Mouse (Mus musculus): ENCODE data around the gene Setd1b. TPM values are rescaled to one million over a fixed set of nuclear protein-coding genes. Genes with fewer than 3 reads are reported as not detected.

Gene Setd1b
- total and polyA plus RNA-seq, 2 experiments = 1.8 to 7.2 TPM

Other genes starting within 250 kb of the Setd1b start
- 3.0 and 4.9 TPM in 2 replicates for gene Kdm2b, start 152.4 kb upstream of the Setd1b start, total RNA-seq (2014; rRNA removed)
- 5.5 and 7.1 TPM in 2 replicates for gene Kdm2b, start 152.4 kb upstream of the Setd1b start, polyA plus RNA-seq (2012; rRNA removed)
- gene Orai1, start 127.1 kb upstream of the Setd1b start, total RNA-seq (2014; rRNA removed) = 4.2 and 5.8 TPM in 2 replicates
- 39.3 and 43.1 TPM in 2 replicates for gene Orai1, start 127.1 kb upstream of the Setd1b start, polyA plus RNA-seq (2012; rRNA removed)
- gene Morn3, start 95.2 kb upstream of the Setd1b start, total RNA-seq (2014; rRNA removed) = not detected in 2 replicates
- gene Morn3, start 95.2 kb upstream of the Setd1b start, polyA plus RNA-seq (2012; rRNA removed) = not detected in 2 replicates
- 2.7 and 3.4 TPM in 2 replicates for gene Tmem120b, start 73.8 kb upstream of the Setd1b start, total RNA-seq (2014; rRNA removed)
- 2.0 and 3.8 TPM in 2 replicates for gene Tmem120b, start 73.8 kb upstream of the Setd1b start, polyA plus RNA-seq (2012; rRNA removed)
- gene Rhof, start 9.5 kb upstream of the Setd1b start, total RNA-seq (2014; rRNA removed) = 0.09 and 0.87 TPM in 2 replicates
- 0.61 and 0.86 TPM in 2 replicates for gene Rhof, start 9.5 kb upstream of the Setd1b start, polyA plus RNA-seq (2012; rRNA removed)
- 29.8 and 39.8 TPM in 2 replicates for gene Psmd9, start 27.2 kb downstream of the Setd1b start, total RNA-seq (2014; rRNA removed)
- 26.4 and 28.5 TPM in 2 replicates for gene Psmd9, start 27.2 kb downstream of the Setd1b start, polyA plus RNA-seq (2012; rRNA removed)
- 3,614 and 3,656 TPM in 2 replicates for gene Hpd, start 40.5 kb downstream of the Setd1b start, total RNA-seq (2014; rRNA removed)
- gene Hpd, start 40.5 kb downstream of the Setd1b start, polyA plus RNA-seq (2012; rRNA removed) = 3,813 and 5,374 TPM in 2 replicates
- gene Wdr66, start 109.9 kb downstream of the Setd1b start, total RNA-seq (2014; rRNA removed) = 0.37 and 0.60 TPM in 2 replicates
- 0.35 and 0.60 TPM in 2 replicates for gene Wdr66, start 109.9 kb downstream of the Setd1b start, polyA plus RNA-seq (2012; rRNA removed)
- 3.0 and 4.0 TPM in 2 replicates for gene Bcl7a, start 201.6 kb downstream of the Setd1b start, total RNA-seq (2014; rRNA removed)
- gene Bcl7a, start 201.6 kb downstream of the Setd1b start, polyA plus RNA-seq (2012; rRNA removed) = 3.0 and 3.8 TPM in 2 replicates